Mouse (Mus musculus): ENCODE results near the gene Mlxipl.

DNA sequence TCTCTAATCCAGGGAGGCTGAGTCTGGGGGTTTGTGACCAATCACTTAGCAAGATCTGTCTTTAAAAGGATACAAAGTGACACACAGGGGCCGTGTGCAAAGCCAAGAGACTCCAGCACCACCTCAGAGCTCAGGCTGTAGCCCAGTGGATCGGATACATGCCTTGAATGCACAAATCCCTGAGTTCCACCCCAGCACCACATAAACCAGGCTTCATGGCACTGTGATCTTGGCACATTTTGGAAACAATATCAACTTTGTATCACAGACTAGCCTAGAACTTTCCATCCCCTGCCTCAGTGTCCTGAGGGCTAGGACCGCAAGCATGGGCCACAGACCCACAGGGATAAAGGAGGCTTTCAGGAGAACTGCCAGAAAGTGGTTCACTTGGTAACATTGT lies 23.7 kb upstream of the Mlxipl start:
- TF ChIP-seq USF2 (IDR thresholded peaks at IDR 0.05; ENCODE audit: borderline replicate concordance in 1 of 2, insufficient read depth in 1 of 2, low read depth in 1 of 2, low read length in 2 of 2), result no peak
- no peak for TF ChIP-seq TAL1 (IDR thresholded peaks at IDR 0.05; ENCODE audit: low read length)
- TF ChIP-seq CTCF (IDR thresholded peaks at IDR 0.05 in 2 of 3, conservative IDR thresholded peaks at IDR 0.05 in 1 of 3; ENCODE audit: control insufficient read depth in 1 of 3, insufficient read depth in 1 of 3, low read depth in 2 of 3, low read length in 3 of 3, poor library complexity in 1 of 3, severe bottlenecking in 1 of 3), result no peak
- TF ChIP-seq USF1 (IDR thresholded peaks at IDR 0.05; ENCODE audit: low read depth, low read length), result no peak
- no peak for TF ChIP-seq KAT2A (conservative IDR thresholded peaks at IDR 0.05; ENCODE audit: low read depth, low read length)
- TF ChIP-seq CHD2 (IDR thresholded peaks at IDR 0.05; ENCODE audit: low read length), result no peak
- no peak for TF ChIP-seq MAX (IDR thresholded peaks at IDR 0.05; ENCODE audit: low read length)
- no peak for TF ChIP-seq GATA1 (IDR thresholded peaks at IDR 0.05; ENCODE audit: low read depth, low read length)
- TF ChIP-seq NRF1 (IDR thresholded peaks at IDR 0.05; ENCODE audit: insufficient read depth, low read depth, low read length, poor library complexity, severe bottlenecking), result no peak
- TF ChIP-seq POLR2AphosphoS5 (IDR thresholded peaks at IDR 0.05; ENCODE audit: borderline replicate concordance, low read depth, low read length), result no peak
- no peak for TF ChIP-seq EP300 (IDR thresholded peaks at IDR 0.05; ENCODE audit: low read depth in 1 of 2, low read length in 2 of 2)
- TF ChIP-seq HCFC1 (IDR thresholded peaks at IDR 0.05; ENCODE audit: low read depth, low read length), result no peak
